Mouse (Mus musculus): ENCODE results near the gene Mdm2.

The Mdm2 gene

DNA sequence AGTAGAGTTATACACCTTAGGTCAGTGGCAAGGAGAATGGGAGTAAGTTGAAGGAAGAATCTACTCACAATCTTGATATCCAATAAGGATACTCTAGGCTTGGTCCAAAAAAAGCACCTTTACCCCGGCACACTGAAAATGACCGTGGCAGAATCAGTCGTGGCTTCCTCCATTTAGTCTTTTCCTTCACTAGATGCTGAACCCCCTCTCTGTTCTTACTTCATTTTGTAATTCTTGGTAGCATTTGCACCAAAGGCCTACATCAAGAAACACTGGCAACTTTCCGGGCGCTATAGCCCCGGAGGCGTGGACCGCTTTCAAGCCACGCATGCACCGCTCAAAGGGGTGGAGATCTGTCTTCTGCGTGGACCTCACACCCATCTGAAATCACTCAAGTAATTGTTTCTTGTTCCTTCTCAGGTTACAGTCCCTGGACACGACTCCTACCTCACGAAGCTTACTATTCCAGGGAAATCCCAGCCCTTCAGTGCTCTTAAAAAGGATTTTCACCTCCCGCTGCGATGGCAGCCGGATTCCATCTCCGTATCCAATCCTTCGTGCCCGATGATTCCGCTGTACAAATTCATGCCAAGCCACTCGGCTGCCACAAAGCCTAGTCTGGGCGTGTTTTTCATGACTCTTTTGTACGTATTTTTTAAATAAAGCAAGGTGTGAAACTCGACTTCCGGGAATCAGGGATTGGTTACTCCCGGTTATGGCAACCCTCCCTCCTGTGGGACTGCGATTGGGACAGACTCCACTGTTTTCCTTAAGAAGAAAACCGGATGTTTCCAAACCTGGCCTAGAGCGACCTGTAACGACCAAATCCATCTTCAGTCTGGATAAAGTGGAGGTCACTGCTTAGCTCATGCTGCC lies 27.5 kb downstream of the Mdm2 start:
- DNase-seq (ENCODE audit: low spot score), result no peak

GRCm38 (mm10) chr10:117681999-117682857 lies 28.3 kb downstream of the Mdm2 start:
- DNase-seq (ENCODE audit: low spot score), result peak; percentile 77

- no peak for DNase-seq (ENCODE audit: low spot score)
Measured at GRCm38 (mm10) chr10:117681543-117681942, 29.0 kb downstream of the Mdm2 start.

- no peak for DNase-seq (ENCODE audit: low spot score)
Measured at GRCm38 (mm10) chr10:117680868-117681513, 29.6 kb downstream of the Mdm2 start.

DNA sequence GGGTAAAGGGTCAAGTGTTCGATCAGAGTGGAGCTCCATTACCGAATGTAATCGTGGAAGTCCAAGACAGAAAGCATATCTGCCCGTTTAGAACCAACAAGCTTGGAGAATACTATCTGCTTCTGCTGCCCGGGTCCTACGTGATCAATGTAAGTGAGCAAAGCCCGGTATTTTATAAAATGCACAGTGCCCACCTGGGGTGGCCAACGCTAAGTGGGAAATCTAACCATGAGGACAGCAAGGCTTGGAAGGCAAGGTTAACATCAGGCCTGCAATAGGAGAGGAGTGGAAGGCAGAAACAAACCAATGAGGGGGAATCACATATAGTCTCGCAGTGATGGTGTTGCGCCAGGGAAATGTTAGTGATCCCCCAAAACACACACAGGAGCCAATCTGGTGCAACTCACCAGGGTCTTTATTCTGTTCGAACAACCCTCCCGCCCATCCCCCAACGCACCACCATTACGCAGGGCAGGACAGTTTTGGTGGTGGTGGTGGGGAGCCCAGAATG lies 30.5 kb downstream of the Mdm2 start:
- no peak for DNase-seq (ENCODE audit: low spot score)

GRCm38 (mm10) chr10:117679029-117679686 lies 31.4 kb downstream of the Mdm2 start:
- no peak for DNase-seq (ENCODE audit: low spot score)

DNA sequence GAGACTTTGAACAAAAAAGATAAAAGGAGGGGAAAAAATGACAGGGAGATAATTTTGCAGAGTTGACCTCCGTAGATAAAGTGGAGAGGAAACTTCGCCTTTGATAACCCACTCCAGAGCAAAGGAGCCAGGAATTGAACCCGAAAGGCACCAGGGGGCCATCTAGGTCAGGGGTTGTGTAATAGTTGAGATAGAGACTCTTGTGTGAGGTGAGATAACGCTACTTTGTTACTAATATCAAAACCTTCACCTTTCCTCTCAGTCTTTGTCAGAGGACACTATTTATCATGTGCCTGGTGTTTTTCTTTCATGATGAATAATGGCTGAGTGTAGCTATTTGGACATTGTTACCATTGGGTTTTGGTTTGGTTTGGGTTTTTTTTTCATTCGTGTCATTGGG lies 32.2 kb downstream of the Mdm2 start:
- no peak for DNase-seq (ENCODE audit: low spot score)

- DNase-seq (ENCODE audit: low spot score), result no peak
Measured at GRCm38 (mm10) chr10:117677494-117678236, 32.9 kb downstream of the Mdm2 start.

- DNase-seq (ENCODE audit: low spot score), result peak; percentile 86
Measured at GRCm38 (mm10) chr10:117676644-117677313, 33.8 kb downstream of the Mdm2 start.

DNA sequence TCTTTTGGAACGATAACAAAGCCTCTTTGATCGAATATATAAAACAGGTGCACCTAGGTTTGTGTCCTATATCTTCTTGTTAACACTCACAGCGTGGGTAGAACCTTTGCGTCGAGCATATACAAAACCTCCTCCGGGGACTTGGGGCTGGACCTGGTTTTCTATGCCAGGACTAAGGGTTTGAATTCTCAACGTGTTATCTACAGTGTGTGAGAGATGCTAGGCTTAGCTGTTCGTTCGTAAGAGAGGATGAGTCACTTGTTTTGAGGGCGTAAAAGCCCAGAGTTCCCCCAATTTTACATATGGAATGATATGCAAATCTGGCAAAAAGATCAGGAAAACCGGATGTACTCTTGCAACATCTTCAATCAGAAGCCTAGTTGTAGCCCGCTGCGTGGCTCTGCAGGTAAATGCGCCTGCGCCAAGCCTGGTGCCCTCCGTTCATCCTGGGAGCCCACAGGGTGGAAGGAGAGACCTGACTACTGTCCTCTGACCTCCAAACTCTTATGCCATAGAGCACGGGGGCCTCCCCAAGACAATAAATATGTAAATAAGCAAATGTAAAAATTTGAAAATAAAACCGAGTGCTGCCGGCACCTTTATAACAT lies 34.4 kb downstream of the Mdm2 start:
- peak; percentile 41 for DNase-seq (ENCODE audit: low spot score)

- peak; percentile 75 for DNase-seq (ENCODE audit: low spot score)
Measured at GRCm38 (mm10) chr10:117675096-117676035, 35.2 kb downstream of the Mdm2 start.

DNA sequence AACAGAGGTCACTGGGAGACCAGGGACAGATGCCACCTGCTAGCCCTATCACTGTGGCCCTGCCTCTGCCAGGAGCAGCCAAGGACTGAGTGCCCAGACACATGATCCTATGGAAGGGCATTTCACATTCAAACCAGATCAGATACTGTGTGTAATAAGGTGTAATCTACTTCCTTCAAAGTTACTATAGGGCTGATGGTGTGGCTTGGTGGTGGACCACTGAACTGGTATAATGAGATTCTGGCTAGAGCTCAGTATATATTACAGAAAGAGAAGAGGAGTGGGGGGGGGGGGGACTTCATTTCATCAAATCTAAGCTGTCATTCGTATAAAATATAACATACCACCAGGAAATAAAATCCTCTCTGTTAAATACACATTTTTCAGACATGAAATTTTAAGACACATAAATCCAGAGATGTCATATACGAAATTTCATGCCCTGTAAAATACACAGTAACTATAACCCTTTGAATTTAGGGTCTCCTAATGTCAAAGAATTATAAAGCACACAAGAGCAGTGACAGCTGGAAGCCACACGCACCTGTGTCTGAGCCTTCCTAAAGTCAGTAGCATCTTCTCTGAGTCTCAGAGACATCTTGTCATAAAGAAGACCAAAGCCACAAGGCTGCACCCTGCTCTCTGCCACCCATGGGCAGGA lies 36.1 kb downstream of the Mdm2 start:
- DNase-seq (ENCODE audit: low spot score), result no peak

GRCm38 (mm10) chr10:117673913-117674312 lies 36.6 kb downstream of the Mdm2 start:
- no peak for DNase-seq (ENCODE audit: low spot score)

DNA sequence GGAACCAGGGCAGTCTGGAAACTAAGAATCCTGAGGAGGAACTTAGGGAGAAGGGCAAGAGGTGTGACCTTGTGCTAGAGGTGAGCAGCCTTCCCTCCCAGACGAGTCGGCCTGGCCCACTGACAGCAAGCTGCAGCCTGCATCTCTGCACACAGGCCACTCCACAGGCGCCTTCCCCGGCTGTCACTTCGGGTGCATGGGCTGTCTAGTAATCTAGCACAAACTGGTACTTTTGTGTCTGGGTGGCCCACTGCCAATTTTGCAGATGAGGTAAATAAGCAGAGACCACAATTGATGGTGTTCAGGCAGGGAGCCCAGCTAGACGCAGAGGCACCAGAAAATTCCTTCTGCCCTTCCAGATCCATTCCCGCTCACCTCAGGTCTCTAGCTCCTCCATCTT lies 37.9 kb downstream of the Mdm2 start:
- DNase-seq (ENCODE audit: low spot score), result no peak

GRCm38 (mm10) chr10:117671930-117672666 lies 38.5 kb downstream of the Mdm2 start:
- no peak for DNase-seq (ENCODE audit: low spot score)

- DNase-seq (ENCODE audit: low spot score), result no peak
Measured at GRCm38 (mm10) chr10:117671266-117671665, 39.3 kb downstream of the Mdm2 start.

DNA sequence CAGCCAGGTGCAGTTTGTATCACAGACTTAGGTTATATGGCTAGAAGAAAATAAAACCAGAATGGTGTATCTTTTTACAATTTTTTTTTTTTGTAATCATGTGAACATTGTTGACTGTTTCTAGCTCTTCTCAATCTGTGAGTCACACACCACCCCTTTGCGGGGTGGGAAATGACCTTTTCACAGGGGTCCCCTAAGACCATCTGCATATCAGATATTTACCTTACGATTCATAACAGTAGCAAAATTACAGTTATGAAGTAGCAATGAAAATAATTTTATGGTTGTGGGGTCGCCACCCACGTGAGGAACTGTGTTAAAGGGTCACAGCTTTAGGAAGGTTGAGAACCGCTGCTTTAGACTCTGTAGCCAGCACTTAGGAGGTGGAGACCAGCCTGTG lies 39.8 kb downstream of the Mdm2 start:
- DNase-seq (ENCODE audit: low spot score), result no peak

DNA sequence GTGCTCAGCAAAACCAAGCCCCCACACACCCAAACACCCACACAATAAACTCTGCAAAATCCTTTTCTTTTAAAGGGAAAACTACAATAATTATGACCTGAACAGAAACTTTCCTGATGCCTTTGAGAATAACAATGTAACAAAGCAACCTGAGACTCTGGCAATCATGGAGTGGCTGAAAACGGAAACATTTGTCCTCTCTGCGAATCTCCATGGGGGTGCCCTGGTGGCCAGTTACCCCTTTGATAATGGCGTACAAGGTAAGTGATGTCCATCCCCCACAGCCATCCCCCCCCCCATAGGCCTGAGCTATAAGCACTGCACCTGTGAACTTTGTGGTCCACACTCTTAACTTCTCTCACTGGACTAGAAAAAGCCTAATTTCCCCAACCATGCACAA lies 40.5 kb downstream of the Mdm2 start:
- DNase-seq (ENCODE audit: low spot score), result no peak
